ENCODE assay signal across 9 mouse cellular contexts in genomic region chr2:172976661-172977238, GRCm38 (mm10). TPM values are rescaled to one million over a fixed set of nuclear protein-coding genes. Genes with fewer than 3 reads are reported as not detected.
DNase-seq lines count a peak whose midpoint lies in the region; ATAC-seq lines count a peak whose summit lies in the region.
"Had no signal": no experiment of that assay in that cellular context is flagged by ENCODE, and none has a peak within 500 bp of the region (broad histone marks: within the 10 kb centered on the region; RNA-seq: fewer than 3 reads in every experiment).

No protein-coding gene starts in this region.

- intact Hi-C loops in left cerebral cortex, postnatal 36 days (cut with DNase I): no loop called here

- no peak for DNase-seq in lung, postnatal 10 days
- DNase-seq in liver, embryonic 13.5 days: no peak
- DNase-seq in thymus, postnatal 0 days (ENCODE audit: low spot score): peak; percentile 77
- DNase-seq in gastrocnemius, postnatal 4 days (ENCODE audit: low spot score in 2 of 2): no peak
- DNase-seq in left cerebral cortex, postnatal 36 days (ENCODE audit: low spot score in 2 of 2): no peak
- DNase-seq in adrenal gland, postnatal 4 days (ENCODE audit: low spot score in 2 of 2): no peak

- 0 out of 2 replicates have a peak, but pooled peaks have one; percentile 43 for ATAC-seq in lung, embryonic 15.5 days (ENCODE audit: borderline replicate concordance, extremely low read depth, low FRiP score, low TSS enrichment)
- no peak for ATAC-seq in embryonic facial prominence, embryonic 12.5 days (ENCODE audit: insufficient number of reproducible peaks, insufficient read depth, low FRiP score, low TSS enrichment)
- no peak for ATAC-seq in liver, embryonic 13.5 days (ENCODE audit: low read depth)

- H3K9ac ChIP-seq in lung, embryonic 15.5 days: no peak overlapping the region
- no peak overlapping the region for H3K9ac ChIP-seq in embryonic facial prominence, embryonic 12.5 days
- H3K9ac ChIP-seq in liver, embryonic 13.5 days: no peak overlapping the region

- H3K4me1 ChIP-seq in lung, embryonic 15.5 days: 0 out of 2 replicates have a peak, but pooled peaks cover 14% of the 10 kb centered on the region
- H3K4me1 ChIP-seq in embryonic facial prominence, embryonic 12.5 days: peaks cover 31% of the 10 kb centered on the region
- peaks cover 23% of the 10 kb centered on the region for H3K4me1 ChIP-seq in liver, embryonic 13.5 days (replicated peaks)

- no peaks in the 10 kb centered on the region for H3K27me3 ChIP-seq in lung, embryonic 15.5 days
- no peaks in the 10 kb centered on the region; the same call in 1 of the 2 replicates for H3K27me3 ChIP-seq in embryonic facial prominence, embryonic 12.5 days
- no peaks in the 10 kb centered on the region for H3K27me3 ChIP-seq in liver, embryonic 13.5 days

- H3K9me3 ChIP-seq in lung, embryonic 15.5 days: no peaks in the 10 kb centered on the region
- H3K9me3 ChIP-seq in embryonic facial prominence, embryonic 12.5 days: 0 out of 2 replicates have a peak, but pooled peaks cover 3% of the 10 kb centered on the region
- H3K9me3 ChIP-seq in liver, embryonic 13.5 days (replicated peaks): 0 out of 2 replicates have a peak, but pooled peaks cover 4% of the 10 kb centered on the region

- 19% methylated on average over 7 of the region's 7 CpGs for WGBS in lung, embryonic 15.5 days
- 25% methylated on average over 7 of the region's 7 CpGs for WGBS in embryonic facial prominence, embryonic 12.5 days
- WGBS in liver, embryonic 13.5 days (ENCODE audit: insufficient replicate concordance): 7% methylated on average over 7 of the region's 7 CpGs

- no peak overlapping the region for H3K4me3 ChIP-seq in lung, embryonic 15.5 days
- H3K4me3 ChIP-seq in embryonic facial prominence, embryonic 12.5 days: no peak overlapping the region
- 0 out of 2 replicates have a peak overlapping the region, but pooled peaks have one; percentile 4 for H3K4me3 ChIP-seq in liver, embryonic 13.5 days (replicated peaks)

- no peak overlapping the region for H3K27ac ChIP-seq in lung, embryonic 15.5 days
- H3K27ac ChIP-seq in embryonic facial prominence, embryonic 12.5 days: no peak overlapping the region
- no peak overlapping the region for H3K27ac ChIP-seq in liver, embryonic 13.5 days

- H3K36me3 ChIP-seq in lung, embryonic 15.5 days: no peaks in the 10 kb centered on the region
- no peaks in the 10 kb centered on the region for H3K36me3 ChIP-seq in embryonic facial prominence, embryonic 12.5 days
- H3K36me3 ChIP-seq in liver, embryonic 13.5 days: no peaks in the 10 kb centered on the region

- H3K4me2 ChIP-seq in lung, embryonic 15.5 days: peak overlapping the region; percentile 29
- peak overlapping the region; percentile 33; the same call in 1 of the 2 replicates for H3K4me2 ChIP-seq in embryonic facial prominence, embryonic 12.5 days (replicated peaks)
- peak overlapping the region; percentile 36 for H3K4me2 ChIP-seq in liver, embryonic 13.5 days

RNA-seq across cellular contexts. Expression of gene Spo11, which starts 0.8 kb away (rescaled TPM):
- polyA plus RNA-seq in lung, embryonic 15.5 days (2015; fragmentation: Nextera tagmentation; extraction: Ambion mirVana): 0.06 and 0.22 TPM in 2 replicates
- 1.2 and 2.9 TPM in 2 replicates for polyA plus RNA-seq in embryonic facial prominence, embryonic 12.5 days (2016; fragmentation: Nextera tagmentation; extraction: Ambion mirVana)
- polyA plus RNA-seq in liver, embryonic 13.5 days (2015; fragmentation: Nextera tagmentation; extraction: Ambion mirVana): 0.08 TPM in 1 of 2 replicates, not detected in the other
- polyA plus RNA-seq in thymus, postnatal 0 days (2015; fragmentation: Nextera tagmentation; extraction: Ambion mirVana): 66.2 and 75.4 TPM in 2 replicates
- not detected for total RNA-seq in gastrocnemius, postnatal 4 days (2021)
- total RNA-seq in left cerebral cortex, postnatal 36 days (2021): under 1 TPM; 0.17 to 0.70 TPM
- not detected for total RNA-seq in adrenal gland, postnatal 4 days (2021)
- polyA plus RNA-seq: liver, adult 2 months had no signal

RNA-seq across cellular contexts. Expression of gene Rae1, which starts 23.2 kb away (rescaled TPM):
- 122 and 123 TPM in 2 replicates for polyA plus RNA-seq in lung, embryonic 15.5 days (2015; fragmentation: Nextera tagmentation; extraction: Ambion mirVana)
- 150 and 155 TPM in 2 replicates for polyA plus RNA-seq in embryonic facial prominence, embryonic 12.5 days (2016; fragmentation: Nextera tagmentation; extraction: Ambion mirVana)
- 94.5 and 96.8 TPM in 2 replicates for polyA plus RNA-seq in liver, embryonic 13.5 days (2015; fragmentation: Nextera tagmentation; extraction: Ambion mirVana)
- polyA plus RNA-seq in thymus, postnatal 0 days (2015; fragmentation: Nextera tagmentation; extraction: Ambion mirVana): 138 and 142 TPM in 2 replicates
- 10 to 100 TPM; 41.8 to 44.4 TPM for total RNA-seq in gastrocnemius, postnatal 4 days (2021)
- total RNA-seq in left cerebral cortex, postnatal 36 days (2021): 10 to 100 TPM; 57.9 to 58.8 TPM
- 10 to 100 TPM; 68.5 to 76.5 TPM for total RNA-seq in adrenal gland, postnatal 4 days (2021)

RNA-seq across cellular contexts. Expression of gene Bmp7, which starts 36.6 kb away (rescaled TPM):
- 6.7 and 7.8 TPM in 2 replicates for polyA plus RNA-seq in lung, embryonic 15.5 days (2015; fragmentation: Nextera tagmentation; extraction: Ambion mirVana)
- polyA plus RNA-seq in embryonic facial prominence, embryonic 12.5 days (2016; fragmentation: Nextera tagmentation; extraction: Ambion mirVana): 28.4 and 30.1 TPM in 2 replicates
- polyA plus RNA-seq in liver, embryonic 13.5 days (2015; fragmentation: Nextera tagmentation; extraction: Ambion mirVana): 2.2 and 2.6 TPM in 2 replicates
- polyA plus RNA-seq in thymus, postnatal 0 days (2015; fragmentation: Nextera tagmentation; extraction: Ambion mirVana): 7.7 and 8.1 TPM in 2 replicates
- total RNA-seq in gastrocnemius, postnatal 4 days (2021): 1 to 10 TPM; 3.7 to 3.8 TPM
- 10 to 100 TPM in 1 of 2 experiments, 1 to 10 TPM in 1; 9.4 to 12.7 TPM for total RNA-seq in left cerebral cortex, postnatal 36 days (2021)
- total RNA-seq in adrenal gland, postnatal 4 days (2021): 10 to 100 TPM in 1 of 2 experiments, 1 to 10 TPM in 1; 9.9 to 14.9 TPM

RNA-seq across cellular contexts. Expression of gene Rbm38, which starts 43.5 kb away (rescaled TPM):
- 32.0 and 33.3 TPM in 2 replicates for polyA plus RNA-seq in lung, embryonic 15.5 days (2015; fragmentation: Nextera tagmentation; extraction: Ambion mirVana)
- polyA plus RNA-seq in embryonic facial prominence, embryonic 12.5 days (2016; fragmentation: Nextera tagmentation; extraction: Ambion mirVana): 37.9 and 39.5 TPM in 2 replicates
- polyA plus RNA-seq in liver, embryonic 13.5 days (2015; fragmentation: Nextera tagmentation; extraction: Ambion mirVana): 260 and 311 TPM in 2 replicates
- 144 and 151 TPM in 2 replicates for polyA plus RNA-seq in thymus, postnatal 0 days (2015; fragmentation: Nextera tagmentation; extraction: Ambion mirVana)
- total RNA-seq in gastrocnemius, postnatal 4 days (2021): 100 to 1,000 TPM; 114 to 119 TPM
- 1 to 10 TPM; 3.0 to 3.6 TPM for total RNA-seq in left cerebral cortex, postnatal 36 days (2021)
- total RNA-seq in adrenal gland, postnatal 4 days (2021): 10 to 100 TPM; 28.4 to 31.7 TPM

Comparison
In these comparisons a context has a peak if more than half of its experiments do, and no peak if none do; other contexts are left out.
1. RNA of gene Spo11, which starts 0.8 kb away (polyA plus RNA-seq): 66.2 to 75.4 TPM in thymus, postnatal 0 days; 1.2 to 2.9 TPM in embryonic facial prominence, embryonic 12.5 days, 0.06 to 0.22 TPM in lung, embryonic 15.5 days and 0.08 TPM in liver, embryonic 13.5 days; every median in the first group is over 10 times any median in the second.
2. Peak in every context shown above with its lines, with median percentiles within 50 percentile points of each other: H3K4me2 ChIP-seq.